Mouse (Mus musculus) heart, postnatal 14 days (tissue): ENCODE measurements around the gene Peak1. TPM values are rescaled to one million over a fixed set of nuclear protein-coding genes. Genes with fewer than 3 reads are reported as not detected.

Source experiments
- DNase-seq, 2 experiments: peaks; one replicate each; pipeline ENCODE4 v3.0.0; 2021 to 2022
- intact Hi-C: fragments of 180-260 bp; cut with DNase I; formaldehyde crosslinking; loops from one replicate; pipeline ENCODE4 v1.15.1; 2025
- total RNA-seq, 2 experiments: library from RNA; stranded (reverse); gene quantifications; 2 replicates each; pipeline ENCODE4 v1.2.3; 2021

Peak1 gene
- total RNA-seq, 2 experiments from 2014 or later, result 41.7 to 44.5 TPM

DNA sequence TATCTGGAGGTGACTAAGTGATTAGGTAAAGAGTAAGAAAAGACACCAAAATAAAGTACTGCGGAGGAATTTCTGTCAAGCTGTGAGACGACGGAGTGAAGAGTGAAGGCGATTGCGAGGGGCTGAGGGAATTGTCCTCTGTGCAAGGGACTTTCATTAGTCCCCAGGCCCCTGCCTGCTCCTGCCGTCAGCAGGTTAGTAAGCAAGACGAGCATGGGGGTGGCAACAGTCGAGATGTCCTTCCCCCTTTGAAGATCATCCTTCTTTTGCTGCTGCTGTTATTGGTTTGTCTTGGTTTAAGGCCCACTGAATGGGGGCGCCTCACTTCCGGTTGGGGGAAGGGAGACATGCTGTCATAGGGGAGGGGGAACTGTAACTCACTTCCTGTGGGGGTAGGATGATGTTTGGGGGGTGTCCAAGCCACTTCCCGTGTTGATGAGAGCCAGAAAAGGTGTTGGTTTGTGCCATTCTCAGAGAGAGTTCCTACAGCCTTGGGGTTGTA lies 922 bp upstream of the Peak1 start:
- intact Hi-C loops, result loop anchor here (5.0 kb wide), 1 partner anchor 96 kb away; no protein-coding TSS in a partner anchor

DNA sequence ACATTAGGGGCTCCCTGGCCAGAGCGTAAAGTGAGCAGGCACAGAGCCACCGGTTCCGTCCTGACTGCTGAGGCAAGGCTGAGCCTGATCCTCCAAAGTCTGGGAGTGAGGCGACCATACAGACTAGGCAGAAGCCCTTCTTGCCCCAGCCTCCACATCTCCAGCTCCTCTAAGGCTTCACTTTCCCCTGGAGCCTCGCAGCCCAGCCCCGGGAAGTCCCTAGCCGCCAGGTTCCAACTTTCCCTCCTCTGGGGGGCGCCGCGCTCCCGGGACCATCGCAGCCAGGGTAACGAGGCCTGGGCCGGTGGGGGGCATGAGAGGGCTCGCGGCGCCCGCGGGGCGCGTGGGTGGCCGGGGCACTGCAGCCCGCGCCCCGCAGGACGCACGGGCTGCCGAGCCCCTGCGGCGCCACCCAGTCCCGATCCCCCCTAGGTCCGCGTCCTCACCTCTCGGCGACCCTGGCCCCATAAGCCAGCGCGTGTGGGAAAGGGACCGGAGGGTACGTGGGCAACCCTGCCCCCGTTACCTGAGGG lies 386 bp downstream of the Peak1 start:
- peak; percentile 91 to 92 for DNase-seq
- intact Hi-C loops, result loop anchor here (1.0 to 5.0 kb wide), 4 partner anchors 89 to 203 kb away; no protein-coding TSS in a partner anchor

More for the DNA sequence above, 922 bp upstream of the Peak1 start:
- DNase-seq, result peak; percentile 68 to 81

DNA sequence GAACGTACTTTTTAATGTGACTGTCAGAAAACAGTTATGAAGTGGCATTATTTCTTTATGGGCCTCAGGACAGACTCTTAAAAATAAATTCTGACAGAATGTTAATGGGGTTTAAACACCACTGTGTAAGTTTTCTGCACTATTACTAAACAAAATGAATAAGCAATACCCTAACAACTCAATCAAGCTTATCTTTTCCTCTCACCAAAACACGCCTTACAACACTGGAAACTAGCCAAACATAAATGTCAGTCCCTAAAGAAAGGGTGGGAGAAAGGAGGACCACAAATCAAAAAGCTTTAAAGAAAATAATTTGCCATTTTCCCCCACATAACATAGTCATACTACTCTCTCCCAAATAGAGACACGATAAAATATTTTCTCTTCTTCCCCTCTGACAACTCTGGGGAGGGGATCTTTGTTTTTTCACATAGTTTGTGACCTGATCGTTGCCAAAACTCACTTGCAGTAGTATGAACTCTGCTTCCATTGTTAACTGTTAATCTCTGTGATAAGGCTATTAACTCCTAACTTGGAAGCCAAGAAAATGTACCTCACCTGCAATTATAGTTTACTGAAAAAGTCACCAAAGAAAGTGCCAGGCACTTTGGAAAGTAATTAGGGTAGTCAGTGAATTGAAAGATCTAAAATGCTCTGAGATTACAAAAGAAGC lies 1.8 kb downstream of the Peak1 start:
- intact Hi-C loops, result loop anchor here (2.0 to 5.0 kb wide), 3 partner anchors 94 to 201 kb away; no protein-coding TSS in a partner anchor
- DNase-seq, result no peak

DNA sequence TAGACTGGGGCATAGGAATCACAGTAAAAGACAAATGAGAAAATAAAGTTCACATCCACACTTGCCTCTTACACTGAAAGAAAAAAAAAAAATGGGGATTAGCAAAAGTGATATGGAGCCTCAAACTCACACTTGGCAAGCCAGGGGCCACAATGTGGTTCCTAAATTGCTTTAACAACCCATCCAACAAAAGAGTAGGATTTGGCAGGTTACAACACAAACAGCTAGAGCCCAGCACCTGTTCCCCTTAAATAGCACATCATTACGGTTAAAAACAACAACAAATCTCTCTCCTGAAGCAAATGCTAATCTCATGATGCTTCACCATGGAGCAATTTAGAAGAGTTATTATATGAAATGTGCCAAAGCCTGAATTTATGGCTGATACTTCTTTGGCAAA lies 2.5 kb downstream of the Peak1 start:
- no peak for DNase-seq
- intact Hi-C loops, result loop anchor here (5.0 kb wide), 1 partner anchor 93 kb away; no protein-coding TSS in a partner anchor

DNA sequence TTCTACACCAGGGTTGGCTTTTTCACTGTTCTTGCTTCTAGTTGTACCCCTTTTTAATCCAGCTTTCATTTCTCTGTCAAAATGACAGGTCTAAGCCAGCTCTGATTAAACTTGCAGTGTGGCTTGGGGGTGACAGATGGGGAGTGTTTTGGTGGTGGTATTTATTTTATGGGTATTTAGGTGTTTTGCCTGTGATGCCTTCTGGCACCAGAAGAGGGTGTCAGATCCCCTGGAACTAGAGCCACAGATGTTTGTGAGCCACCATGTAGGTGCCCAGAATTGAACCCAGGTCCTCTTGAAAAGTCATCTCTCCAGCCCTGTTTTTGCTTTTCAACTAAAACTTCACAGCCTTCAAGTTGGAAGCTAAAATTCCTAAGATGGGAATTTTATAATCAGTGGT lies 3.5 kb downstream of the Peak1 start:
- intact Hi-C loops, result no loop called here

DNA sequence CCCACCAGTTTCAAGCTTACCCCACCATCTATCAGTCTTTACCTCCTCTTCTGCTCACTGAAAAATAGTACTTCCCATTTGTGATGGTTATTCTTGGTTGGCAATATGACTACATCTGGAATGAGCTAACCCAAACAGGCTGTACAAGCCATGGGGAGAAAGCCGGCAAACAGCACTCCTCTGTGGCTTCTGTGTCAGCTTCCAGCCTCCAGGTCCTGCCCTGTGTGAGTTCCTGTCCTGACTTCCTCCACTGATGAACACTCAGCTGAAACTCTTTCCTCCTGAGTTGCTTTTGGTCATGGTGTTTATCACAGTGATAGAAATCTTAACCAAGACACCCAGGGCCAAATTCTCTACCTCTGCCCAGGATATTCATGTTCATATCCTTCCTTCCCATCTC lies 5.2 kb downstream of the Peak1 start:
- peak in 1 of 2 experiments; percentile 16 for DNase-seq
- intact Hi-C loops, result loop anchor here (2.0 kb wide), 1 partner anchor 140 kb away; no protein-coding TSS in a partner anchor

More for the DNA sequence above, 3.5 kb downstream of the Peak1 start:
- no peak for DNase-seq

DNA sequence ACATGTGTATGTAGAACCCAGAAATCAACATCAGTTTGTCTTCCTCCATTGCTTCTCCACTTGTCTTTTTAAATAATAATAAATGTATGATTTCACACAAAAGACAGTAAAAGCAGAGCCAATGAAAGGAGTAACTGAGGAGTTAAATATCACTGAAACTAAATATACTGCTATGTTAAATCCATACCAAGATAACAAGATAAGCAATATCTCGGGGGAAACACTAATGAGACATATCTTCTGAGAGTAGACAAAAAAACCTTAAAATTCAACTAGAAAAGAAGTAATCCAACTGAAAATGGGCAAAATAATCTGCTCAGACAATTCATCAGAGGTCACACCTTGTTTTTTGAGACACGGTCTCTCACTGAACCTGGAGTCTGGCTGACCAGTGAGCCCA lies 7.9 kb downstream of the Peak1 start:
- DNase-seq, result no peak
- intact Hi-C loops, result no loop called here

DNA sequence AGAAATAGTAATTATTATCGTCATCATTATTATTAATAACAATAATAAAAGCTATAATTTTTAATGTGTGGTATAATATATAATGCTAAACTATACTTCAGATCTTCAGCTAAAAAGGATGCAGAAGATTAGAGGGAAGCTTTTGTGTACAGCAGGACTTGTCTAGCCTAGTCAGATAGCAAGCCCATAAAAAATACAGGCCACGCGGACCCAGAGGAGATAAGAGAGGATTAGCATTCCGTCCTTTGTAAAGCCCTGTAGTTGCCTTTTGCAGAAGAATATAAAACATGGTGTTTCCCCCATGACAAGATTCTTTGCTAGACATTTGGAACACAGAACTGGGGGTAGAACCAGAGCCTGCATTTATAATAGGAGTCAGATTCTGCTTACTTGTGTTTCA lies 13.2 kb downstream of the Peak1 start:
- intact Hi-C loops, result no loop called here
- DNase-seq, result no peak

DNA sequence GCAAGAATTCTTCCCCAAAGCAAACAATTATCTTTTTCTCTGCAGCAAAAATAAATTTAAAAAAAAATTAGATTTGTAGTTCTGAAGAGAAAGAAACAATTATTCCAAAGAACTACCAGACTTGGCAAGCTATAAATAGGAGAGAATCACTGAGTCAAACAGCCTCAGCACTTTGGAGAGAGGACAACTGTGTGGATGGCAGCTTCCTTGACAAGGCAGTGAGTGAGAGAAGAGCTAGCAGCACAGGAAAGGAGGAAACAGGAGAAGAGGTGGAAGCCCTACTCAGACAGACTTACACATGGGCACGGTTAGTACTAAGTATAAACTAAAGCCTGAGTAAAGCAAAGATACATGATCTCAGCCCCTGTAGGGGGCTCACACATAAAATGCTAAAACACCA lies 21.6 kb downstream of the Peak1 start:
- intact Hi-C loops, result no loop called here
- DNase-seq, result no peak

DNA sequence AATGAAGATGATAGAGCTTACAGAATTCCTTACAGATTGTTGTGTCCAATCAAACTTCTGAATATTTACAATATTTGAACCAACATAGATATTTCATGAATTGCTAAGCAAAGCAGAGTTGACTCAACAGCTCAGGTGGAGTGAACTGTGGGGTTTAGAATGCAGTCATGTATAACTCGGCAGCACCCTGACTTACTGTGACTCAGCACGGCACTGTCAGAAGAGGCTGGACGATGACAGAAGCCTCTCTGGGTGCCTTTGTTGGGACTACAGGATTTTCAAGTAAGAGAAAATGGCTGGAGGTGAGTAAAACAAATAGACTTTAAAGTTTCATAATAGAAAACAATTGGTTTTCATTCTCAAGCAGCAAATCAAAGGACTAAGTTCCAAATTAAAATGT lies 25.0 kb downstream of the Peak1 start:
- DNase-seq, result no peak
- intact Hi-C loops, result no loop called here

DNA sequence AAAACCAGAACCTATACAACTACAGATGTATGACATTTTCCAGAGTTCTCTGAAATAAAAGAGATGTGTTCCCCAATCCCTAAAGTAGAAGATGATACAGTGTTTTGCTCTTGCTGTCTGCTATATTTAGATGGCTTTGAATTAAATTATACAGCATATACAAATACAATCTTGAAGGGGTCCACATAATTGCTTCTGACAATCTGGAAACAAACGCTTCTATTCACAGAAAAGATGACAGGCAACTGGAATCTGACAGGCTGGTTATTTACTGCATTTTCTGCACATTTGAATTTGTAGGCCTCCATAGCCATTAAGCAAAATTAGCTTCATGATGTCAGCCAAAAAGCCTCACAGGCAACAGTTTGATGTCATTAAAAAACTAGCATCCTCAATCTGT lies 35.1 kb downstream of the Peak1 start:
- intact Hi-C loops, result no loop called here
- no peak for DNase-seq

DNA sequence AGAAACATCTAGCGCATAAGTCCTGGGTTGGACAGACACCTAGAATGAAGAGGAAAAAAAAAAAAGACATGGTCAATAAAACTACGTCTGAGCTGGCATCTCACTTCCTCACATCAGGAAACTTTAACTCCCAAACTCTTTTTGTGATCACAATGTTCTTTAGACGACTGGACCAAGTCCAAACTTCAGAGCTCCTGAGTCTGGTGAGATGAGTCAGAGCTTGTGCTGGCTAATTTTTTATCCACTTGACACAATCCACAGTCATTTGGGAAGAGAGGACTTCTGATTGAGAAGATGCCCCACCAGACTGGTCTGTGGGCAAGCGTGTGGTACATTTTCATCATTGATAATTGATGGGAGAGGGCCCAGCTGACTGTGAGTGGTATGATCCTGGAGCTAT lies 43.5 kb downstream of the Peak1 start:
- no peak for DNase-seq
- intact Hi-C loops, result no loop called here

DNA sequence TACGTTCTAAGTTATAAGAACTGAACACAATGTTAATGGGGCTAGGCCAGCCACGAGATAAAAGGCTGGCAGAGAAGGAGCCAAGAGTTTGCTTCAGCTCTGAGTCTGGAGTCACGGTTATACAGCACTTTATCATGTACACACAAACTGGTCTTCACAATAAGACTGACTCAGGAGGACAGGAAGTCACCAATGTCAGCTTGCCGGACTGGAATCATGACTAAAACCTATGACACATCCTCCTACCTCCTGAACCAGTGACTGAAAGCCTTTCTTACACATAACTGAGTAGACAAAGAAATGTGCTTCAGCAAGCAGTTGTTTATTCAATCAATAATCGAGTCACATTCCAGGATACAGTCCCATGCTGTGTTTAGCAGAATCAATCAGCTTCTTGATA lies 47.2 kb downstream of the Peak1 start:
- intact Hi-C loops, result no loop called here
- DNase-seq, result no peak

DNA sequence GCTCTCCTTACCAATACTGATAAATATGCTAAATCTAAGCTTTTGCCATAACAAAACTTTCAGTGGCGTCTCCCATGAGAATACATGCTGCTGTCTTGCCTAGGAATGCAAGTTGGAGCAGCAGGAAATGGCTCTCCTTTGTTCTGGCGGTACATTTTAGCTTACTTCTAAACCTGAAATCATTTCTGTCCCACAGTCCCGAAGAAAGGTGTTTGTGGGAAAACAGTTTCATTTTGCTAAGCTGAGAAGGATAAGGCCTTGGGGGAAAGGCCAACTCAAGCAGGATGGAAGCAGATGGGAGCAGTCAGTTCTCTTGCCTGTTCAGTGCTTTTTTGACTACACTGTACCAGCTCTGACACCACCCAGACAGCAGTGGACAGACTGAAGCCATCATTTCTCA lies 49.1 kb downstream of the Peak1 start:
- no peak for DNase-seq
- intact Hi-C loops, result no loop called here

DNA sequence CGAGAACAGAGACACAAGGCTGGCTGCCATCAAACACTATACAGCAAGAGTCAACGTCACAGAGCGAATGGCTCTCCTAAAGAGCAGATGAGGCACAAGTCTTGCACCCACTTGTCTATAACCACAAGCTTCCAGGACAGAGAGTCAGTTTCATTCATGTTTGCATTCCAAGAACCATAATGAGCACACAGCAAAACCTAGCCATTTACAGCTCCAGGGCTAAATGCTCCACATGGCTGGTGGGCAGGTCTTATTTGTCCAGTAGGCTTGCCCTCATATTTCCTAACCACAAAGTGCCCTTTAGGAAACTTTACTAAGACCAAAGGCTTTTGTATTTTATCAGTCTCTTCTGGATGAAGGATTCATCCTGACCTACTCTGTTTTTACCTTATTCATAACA lies 54.6 kb downstream of the Peak1 start:
- intact Hi-C loops, result no loop called here
- DNase-seq, result no peak

DNA sequence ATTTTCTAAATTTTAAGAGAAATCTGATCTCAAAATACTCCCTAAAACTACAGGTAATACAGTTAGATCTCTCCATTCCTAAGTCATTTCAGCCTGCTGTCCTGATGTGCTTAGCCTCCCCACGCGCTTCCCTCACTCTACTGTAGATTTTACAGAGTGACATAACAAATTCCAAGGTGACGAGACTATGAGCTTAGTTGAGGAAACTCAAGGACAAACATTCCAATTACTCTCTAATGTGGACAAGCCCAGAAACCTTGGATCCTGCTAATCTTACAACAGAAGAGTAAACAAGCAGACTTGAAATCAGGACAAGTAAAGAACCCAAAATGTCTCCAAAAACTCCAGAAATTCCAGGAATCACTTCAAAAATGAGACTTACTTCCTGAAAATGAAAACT lies 58.6 kb downstream of the Peak1 start:
- no peak for DNase-seq
- intact Hi-C loops, result loop anchor here (5.0 kb wide), 1 partner anchor 47 kb away; no protein-coding TSS in a partner anchor

DNA sequence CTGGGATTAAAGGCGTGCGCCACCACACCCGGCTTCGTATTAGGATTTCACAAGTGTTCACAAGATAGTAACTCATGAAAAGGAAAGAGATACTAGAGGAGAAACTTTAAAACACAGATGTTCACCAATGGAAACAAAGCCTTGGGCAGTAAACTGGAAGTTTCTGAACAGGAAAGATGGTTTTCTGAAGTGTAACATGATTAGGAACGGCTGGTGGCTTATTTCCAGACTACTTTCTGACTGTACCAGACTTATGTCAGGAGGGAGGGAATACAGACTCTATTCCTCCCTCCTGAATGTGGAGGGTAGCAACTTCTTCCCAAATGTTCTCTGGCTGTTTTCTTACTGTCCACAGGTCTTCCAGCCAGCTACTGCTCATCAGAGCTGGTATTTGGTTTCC lies 62.7 kb downstream of the Peak1 start:
- no peak for DNase-seq
- intact Hi-C loops, result loop anchor here (5.0 kb wide), 1 partner anchor 43 kb away; no protein-coding TSS in a partner anchor

DNA sequence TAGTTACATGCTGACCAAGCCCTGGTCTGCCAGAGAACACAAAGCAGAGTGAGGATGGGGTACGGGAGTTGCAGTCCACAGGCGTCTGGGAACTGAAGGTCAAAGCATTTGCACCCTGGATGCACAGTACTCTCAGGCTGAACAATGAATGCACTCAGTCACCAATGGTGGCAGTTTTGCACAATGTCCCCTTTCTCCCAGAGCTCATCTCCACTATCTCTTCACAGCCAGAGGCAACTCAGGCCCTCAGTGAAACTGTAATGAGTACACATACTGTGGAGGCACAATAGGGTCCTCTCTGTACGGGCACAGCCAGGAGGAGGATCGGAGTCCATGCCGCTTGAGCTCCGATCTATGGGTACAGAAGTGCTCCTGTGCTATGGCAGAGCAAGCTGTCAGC lies 71.5 kb downstream of the Peak1 start:
- DNase-seq, result no peak
- intact Hi-C loops, result no loop called here

DNA sequence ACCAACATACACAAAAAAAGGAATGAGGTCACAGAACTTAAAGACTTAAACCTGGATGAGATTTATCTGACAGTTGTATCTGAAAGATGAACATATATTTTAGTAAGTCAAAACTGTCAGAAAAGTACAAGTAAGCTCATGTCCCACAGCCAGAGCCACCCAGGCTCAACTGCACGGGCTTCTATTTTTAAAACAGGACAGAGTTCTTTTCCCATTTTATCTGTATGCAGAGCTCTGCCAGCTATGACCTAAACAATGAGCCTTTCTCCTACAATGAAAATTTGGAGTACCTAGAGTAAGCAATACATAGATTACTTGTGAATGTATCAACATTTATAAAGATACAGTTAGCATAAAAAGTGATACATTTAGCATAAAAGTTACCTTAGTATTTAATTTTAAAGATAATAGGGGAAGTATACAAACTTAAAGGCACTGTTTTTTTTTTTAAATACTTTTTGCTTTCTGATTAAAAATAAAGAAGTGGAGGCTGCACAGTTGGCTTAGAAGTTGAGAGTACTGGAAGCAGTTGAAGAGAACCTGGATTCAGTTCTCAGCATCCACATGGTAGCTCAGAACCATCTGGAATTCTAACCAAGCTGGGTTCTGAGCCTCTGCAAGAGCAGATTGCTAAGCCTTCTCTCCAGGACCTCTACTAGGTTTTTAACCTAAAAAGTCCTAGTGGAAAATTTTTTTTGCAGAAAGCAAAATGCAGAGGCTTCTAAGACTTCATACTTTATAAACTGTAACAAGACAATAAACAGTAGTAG lies 78.3 kb downstream of the Peak1 start:
- intact Hi-C loops, result no loop called here
- DNase-seq, result no peak

DNA sequence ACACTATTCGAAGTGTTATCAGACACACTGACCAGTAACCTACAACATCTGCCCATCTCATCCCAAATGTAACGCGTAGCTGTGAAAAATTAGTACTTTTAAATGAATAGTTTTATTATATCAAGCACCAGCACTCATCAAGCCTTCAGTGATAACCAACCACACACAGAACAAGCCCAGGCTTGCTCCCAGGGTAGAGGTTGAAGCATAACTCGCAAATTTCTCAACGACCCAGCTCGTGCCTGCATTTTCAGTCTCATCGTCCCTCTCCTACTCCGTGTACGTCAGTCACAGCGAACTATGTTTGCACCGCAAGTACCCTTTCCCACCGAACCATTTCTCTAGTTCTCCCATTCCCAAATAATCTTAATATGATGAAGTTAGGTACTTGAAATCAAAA lies 83.5 kb downstream of the Peak1 start:
- intact Hi-C loops, result no loop called here
- no peak for DNase-seq

DNA sequence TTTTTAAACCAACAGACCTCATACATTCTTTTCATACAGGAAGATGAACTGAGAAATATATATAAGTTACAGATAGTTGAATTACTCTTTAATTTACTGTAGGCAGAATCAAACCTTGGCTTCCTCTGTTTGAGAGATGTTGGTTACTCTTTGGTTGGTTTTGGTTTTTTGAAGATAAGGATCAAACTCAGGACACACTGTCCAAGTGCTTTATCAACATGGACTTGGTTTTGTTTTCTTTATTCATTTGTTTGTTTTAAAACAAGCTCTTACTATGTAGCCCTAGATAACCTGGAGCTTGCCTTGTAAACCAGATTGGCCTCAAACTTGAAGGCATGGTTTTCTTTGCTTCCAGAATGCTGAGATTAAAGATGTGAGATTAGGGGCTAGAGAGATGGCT lies 85.1 kb downstream of the Peak1 start:
- intact Hi-C loops, result no loop called here
- no peak for DNase-seq
